Mouse (Mus musculus) liver, postnatal 0 days (tissue): ENCODE measurements around the gene Csrp1.

Experiments
- CTCF ChIP-seq: sonication (generic); IDR thresholded peaks from 2 replicates; pipeline ENCODE4 v1.5.1; 2016; ENCODE audit warnings: antibody characterized with exemption, low read depth
- EP300 ChIP-seq: IDR thresholded peaks from 2 replicates; pipeline ENCODE4 v1.6.1; 2016; ENCODE audit warnings: antibody characterized with exemption, low read depth, mild to moderate bottlenecking

DNA sequence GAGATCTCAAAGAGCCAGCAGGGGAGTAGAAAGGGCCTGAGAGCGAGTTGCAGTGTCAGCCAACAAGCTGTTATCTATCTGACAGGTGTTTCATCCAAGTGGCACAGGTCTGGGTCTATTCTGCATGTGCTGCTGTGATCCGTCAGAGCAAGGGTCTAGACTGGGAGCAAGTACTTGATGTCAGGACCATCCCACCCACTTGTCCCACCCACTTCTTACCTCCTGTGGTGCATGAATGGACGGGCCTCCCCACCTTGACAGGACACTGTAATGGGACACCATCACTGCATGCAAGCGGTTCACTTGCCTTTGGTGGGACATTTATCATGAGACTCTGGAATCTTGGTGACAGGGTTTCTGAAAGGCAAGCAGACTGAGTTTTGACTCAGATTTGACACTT is 10.0 kb downstream of the Csrp1 start:
- TF ChIP-seq CTCF (no peak), EP300 (no peak)
